Mouse (Mus musculus) spleen, postnatal 0 days (tissue): Measurements from ENCODE around the gene Ptpn12. TPM values are rescaled to one million over a fixed set of nuclear protein-coding genes. Genes with fewer than 3 reads are reported as not detected.

ENCODE experiments used
- polyA plus RNA-seq: library from polyadenylated mRNA; unstranded; fragments of >200 nt; fragmentation: Nextera tagmentation; extraction: Ambion mirVana; gene quantifications from 2 replicates; pipeline ENCODE4 v1.2.1, GENCODE M21; 2015

Ptpn12 gene
- polyA plus RNA-seq: 21.1 and 26.4 TPM in 2 replicates

DNA sequence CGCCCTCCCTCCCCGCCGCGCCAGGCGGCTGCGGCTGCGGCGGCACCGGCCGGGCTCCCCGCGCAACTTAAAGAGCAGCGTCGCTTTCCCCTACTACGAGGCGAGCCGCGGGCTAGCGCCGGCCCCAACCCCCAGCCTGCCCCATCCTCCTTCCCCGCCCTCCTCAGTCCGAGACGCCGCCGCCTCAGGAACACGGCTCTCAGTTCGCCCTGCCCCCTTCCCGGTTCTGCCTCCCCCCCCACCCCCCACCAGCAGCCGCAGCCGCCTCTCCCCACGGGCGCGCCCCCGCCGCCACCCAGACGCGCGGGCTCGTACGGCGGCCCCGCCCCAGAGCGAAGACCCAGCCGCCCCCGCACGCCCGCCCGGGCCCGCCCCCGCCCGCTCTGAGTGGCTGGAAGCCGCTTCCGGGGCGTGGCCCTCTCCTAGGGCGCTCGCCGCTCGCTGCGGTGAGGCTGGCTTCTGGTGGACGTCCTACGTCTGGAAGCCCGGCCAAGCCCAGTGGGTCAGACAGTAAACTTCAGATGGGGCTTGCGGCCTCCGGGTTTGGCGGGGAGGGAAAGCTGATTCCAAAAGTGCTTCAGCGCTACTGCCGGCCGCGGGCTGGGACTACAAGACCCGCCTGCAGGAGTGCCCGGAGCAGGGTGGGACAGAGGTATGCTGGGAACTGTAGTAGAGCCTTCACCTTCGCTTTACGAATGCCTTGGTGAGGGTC is at the start of gene Ptpn12:
TSS of gene Ptpn12 (minus strand) at position 92 of the 712 bp plus-strand sequence.

DNA sequence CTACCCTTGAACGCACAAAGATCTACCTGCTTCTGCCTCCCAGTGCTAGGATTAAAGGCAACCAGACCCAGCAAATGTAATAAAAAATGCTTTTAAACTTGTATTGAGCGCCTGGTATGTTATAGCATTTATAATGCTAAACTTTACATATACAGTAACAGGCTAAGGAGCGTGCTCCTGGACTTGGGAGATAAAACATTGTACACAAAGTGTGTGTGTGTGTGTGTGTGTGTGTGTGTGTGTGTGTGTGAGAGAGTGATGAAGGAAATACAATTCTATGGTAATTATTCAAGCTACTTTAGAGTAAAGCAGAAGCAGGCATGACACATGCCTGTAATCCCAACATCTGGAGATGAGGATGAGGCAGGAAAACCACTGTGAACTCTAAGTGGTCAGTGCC is 99.4 kb downstream of the Ptpn12 start, which contains the start of gene Rsbn1l:
TSS of gene Rsbn1l (minus strand) at position 101 of the 400 bp plus-strand sequence.

Other genes with a start within 250 kb of the Ptpn12 start
- gene Phtf2, start 173.8 kb downstream of the Ptpn12 start, polyA plus RNA-seq: 6.6 and 6.7 TPM in 2 replicates
- gene Tmem60, start 173.7 kb downstream of the Ptpn12 start, polyA plus RNA-seq: 59.2 and 62.0 TPM in 2 replicates
- gene Rsbn1l, start 99.5 kb downstream of the Ptpn12 start, polyA plus RNA-seq: 12.9 and 13.2 TPM in 2 replicates
- 6.7 and 7.6 TPM in 2 replicates for gene Gsap, start 130.3 kb upstream of the Ptpn12 start, polyA plus RNA-seq